Mouse (Mus musculus): ENCODE results near the gene Mthfd1l.

DNA sequence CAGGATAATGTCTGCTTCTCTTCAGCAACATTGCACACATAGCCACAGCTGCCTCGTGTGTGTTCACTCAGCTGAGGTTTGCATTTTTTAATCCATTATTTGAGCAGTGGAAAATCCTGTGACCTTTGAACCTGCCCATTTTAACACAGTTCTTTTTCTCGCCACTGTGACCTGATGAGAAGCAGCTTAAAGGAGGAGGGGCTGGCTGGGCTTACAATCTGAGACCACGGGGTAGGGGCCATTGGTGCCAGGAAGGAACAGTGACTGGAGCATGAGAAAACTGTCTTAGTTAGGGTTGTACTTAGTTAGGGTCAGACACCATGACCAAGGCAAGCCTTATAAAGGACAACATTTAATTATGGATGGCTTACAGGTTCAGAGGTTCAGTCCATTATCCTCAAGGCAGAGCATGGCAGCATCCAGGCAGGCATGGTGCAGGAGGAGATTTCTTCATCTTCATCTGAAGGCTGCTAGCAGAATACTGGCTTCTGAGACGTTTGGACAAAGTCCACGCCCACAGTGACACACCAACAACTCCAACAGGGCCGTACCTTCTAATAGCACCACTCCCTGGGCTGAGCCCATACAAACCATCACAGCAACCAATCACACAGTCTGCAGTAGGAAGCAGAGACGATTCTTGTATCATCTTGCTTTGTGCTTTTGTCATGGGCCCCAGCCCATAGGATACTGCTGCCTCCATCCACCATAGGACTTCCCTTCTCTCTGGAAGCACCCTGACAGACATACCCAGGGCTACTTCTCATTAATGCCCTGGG, 112.6 kb downstream of the Mthfd1l start:
- TF ChIP-seq POLR2A (IDR thresholded peaks at IDR 0.05; ENCODE audit: extremely low read depth, insufficient read depth, low read length) (no peak), CTCF (IDR thresholded peaks at IDR 0.05; ENCODE audit: extremely low read depth, insufficient read depth, low read length) (no peak)
